34 mouse cellular contexts compared by ENCODE assay signal in the genomic region with DNA sequence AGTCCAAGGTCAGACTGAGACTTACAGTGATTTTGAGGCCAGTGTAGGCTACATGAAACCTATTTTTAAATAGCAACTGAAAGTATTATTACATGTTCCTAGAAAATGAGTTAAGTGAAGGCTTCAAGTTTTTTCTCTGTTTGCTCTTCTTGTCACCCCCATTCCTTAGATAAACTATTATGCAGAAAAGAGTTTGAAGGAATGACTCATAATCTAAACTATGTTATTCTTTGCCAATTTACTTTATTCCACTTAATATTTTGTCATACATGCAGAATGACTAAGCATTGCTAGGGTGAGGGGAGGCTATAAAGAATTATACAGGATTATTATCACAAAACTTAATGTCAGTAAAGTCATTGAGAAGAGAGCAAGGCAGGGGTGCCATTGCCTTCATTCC. TPM values are rescaled to one million over a fixed set of nuclear protein-coding genes. Genes with fewer than 3 reads are reported as not detected.
"Had no signal": no experiment of that assay in that cellular context is flagged by ENCODE, and none has a peak within 500 bp of the region (broad histone marks: within the 10 kb centered on the region; RNA-seq: fewer than 3 reads in every experiment).

No protein-coding gene starts in this region.

- H3K4me2 ChIP-seq: heart, embryonic 12.5 days; hindbrain, embryonic 12.5 days; hindbrain, embryonic 14.5 days; intestine, embryonic 15.5 days; limb, embryonic 12.5 days; liver, embryonic 11.5 days; liver, embryonic 13.5 days had no signal

- H3K36me3 ChIP-seq: heart, embryonic 10.5 days; heart, embryonic 12.5 days; hindbrain, embryonic 10.5 days; hindbrain, embryonic 12.5 days; intestine, embryonic 15.5 days; limb, embryonic 10.5 days; limb, embryonic 12.5 days; liver, embryonic 13.5 days had no signal

- ATAC-seq: hindbrain, embryonic 16.5 days; inflammation-experienced regulatory T-cells, adult 6 months; intestine, embryonic 15.5 days; intestine, postnatal 0 days had no signal

- H3K9me3 ChIP-seq: heart, embryonic 10.5 days; heart, embryonic 12.5 days; hindbrain, embryonic 10.5 days; hindbrain, embryonic 12.5 days; intestine, embryonic 15.5 days; limb, embryonic 10.5 days; limb, embryonic 12.5 days; liver, embryonic 13.5 days had no signal

- H3K27ac ChIP-seq: gastrocnemius, adult 2 months; heart, embryonic 10.5 days; hindbrain, embryonic 10.5 days; hindbrain, embryonic 12.5 days; hindbrain, embryonic 14.5 days; intestine, embryonic 15.5 days; layer of hippocampus, adult 2 months; limb, embryonic 10.5 days; limb, embryonic 12.5 days; liver, embryonic 13.5 days had no signal

- H3K4me3 ChIP-seq: gastrocnemius, adult 2 months; heart, embryonic 10.5 days; heart, embryonic 12.5 days; hindbrain, embryonic 10.5 days; hindbrain, embryonic 12.5 days; intestine, embryonic 15.5 days; layer of hippocampus, adult 2 months; limb, embryonic 10.5 days; limb, embryonic 12.5 days; liver, embryonic 13.5 days had no signal

- H3K27me3 ChIP-seq: heart, embryonic 12.5 days; hindbrain, embryonic 12.5 days; intestine, embryonic 15.5 days; limb, embryonic 12.5 days; liver, embryonic 13.5 days had no signal

- H3K4me1 ChIP-seq: heart, embryonic 10.5 days; heart, embryonic 12.5 days; hindbrain, embryonic 10.5 days; hindbrain, embryonic 12.5 days; intestine, embryonic 15.5 days; limb, embryonic 12.5 days; liver, embryonic 13.5 days had no signal

- H3K9ac ChIP-seq: heart, embryonic 12.5 days; hindbrain, embryonic 12.5 days; hindbrain, embryonic 14.5 days; intestine, embryonic 15.5 days; limb, embryonic 12.5 days; liver, embryonic 13.5 days had no signal

- DNase-seq: gastrocnemius, adult 2 months; gastrocnemius, postnatal 10 days; gastrocnemius, postnatal 25 days; heart, adult 18-20 months; heart, postnatal 10 days; heart, postnatal 4 days; kidney, adult 18-20 months; kidney, adult 8-10 months; kidney, postnatal 10 days; kidney, postnatal 25 days; kidney, postnatal 4 days; layer of hippocampus, adult 9-11 months; layer of hippocampus, postnatal 36 days; liver; liver, embryonic 13.5 days had no signal

RNA-seq across cellular contexts. Expression of a gene that starts 18.4 kb away (rescaled TPM):
- total RNA-seq: gastrocnemius, adult 2 months; gastrocnemius, postnatal 10 days; gastrocnemius, postnatal 25 days; gastrocnemius, postnatal 4 days; granulocyte monocyte progenitor cell, adult 5-6 weeks; heart, adult 18-20 months; heart, adult 8-10 months; heart, postnatal 10 days; heart, postnatal 25 days; heart, postnatal 4 days had no signal
- polyA plus RNA-seq: inflammation-experienced regulatory T-cells, adult 6 months; kidney, embryonic 14.5 days; kidney, embryonic 16.5 days; limb, embryonic 10.5 days; limb, embryonic 12.5 days; liver, embryonic 13.5 days had no signal
